Mouse (Mus musculus): Measurements from ENCODE around the gene Mmp20. TPM values are rescaled to one million over a fixed set of nuclear protein-coding genes. Genes with fewer than 3 reads are reported as not detected.

The Mmp20 gene
- total RNA-seq, 2 experiments from 2014 or later, result not detected

- no peak for ATAC-seq (replicated peaks; ENCODE audit: low FRiP score, poor library complexity, severe bottlenecking)
These were observed 58.0 kb downstream of the Mmp20 start for GRCm38 (mm10) chr9:7686024-7686423.

DNA sequence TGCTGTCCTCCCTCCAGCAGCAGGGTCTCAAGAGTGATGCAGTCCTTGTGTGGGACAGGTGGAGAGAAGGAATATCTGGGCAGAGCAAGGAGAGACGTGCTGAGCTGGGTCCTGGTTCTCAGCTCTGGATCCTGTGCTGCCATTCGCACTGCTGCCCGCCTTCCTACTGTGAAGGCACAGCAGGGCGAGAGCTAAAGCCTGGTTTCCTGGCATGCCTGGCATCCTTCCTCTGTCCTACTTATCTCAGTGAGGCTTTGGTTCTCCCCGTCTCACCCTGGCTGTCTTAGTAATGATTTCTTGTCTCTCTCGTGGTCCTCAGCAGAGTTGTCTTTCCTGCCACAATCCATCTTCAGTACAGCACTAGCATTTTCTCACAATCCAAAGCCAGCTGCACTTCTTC, 61.8 kb downstream of the Mmp20 start:
- ATAC-seq (replicated peaks; ENCODE audit: low FRiP score, poor library complexity, severe bottlenecking), result no peak

- no peak for ATAC-seq (replicated peaks; ENCODE audit: low FRiP score, poor library complexity, severe bottlenecking)
These were observed 63.8 kb downstream of the Mmp20 start, which contains the start of gene Mmp7 for GRCm38 (mm10) chr9:7691790-7692189. TSS of gene Mmp7 (plus strand) at chr9:7692090.

- no peak for ATAC-seq (replicated peaks; ENCODE audit: low FRiP score, poor library complexity, severe bottlenecking)
These were observed 65.9 kb downstream of the Mmp20 start for GRCm38 (mm10) chr9:7693961-7694360.

GRCm38 (mm10) chr9:7695646-7696045, 67.6 kb downstream of the Mmp20 start:
- ATAC-seq (replicated peaks; ENCODE audit: low FRiP score, poor library complexity, severe bottlenecking), result no peak

DNA sequence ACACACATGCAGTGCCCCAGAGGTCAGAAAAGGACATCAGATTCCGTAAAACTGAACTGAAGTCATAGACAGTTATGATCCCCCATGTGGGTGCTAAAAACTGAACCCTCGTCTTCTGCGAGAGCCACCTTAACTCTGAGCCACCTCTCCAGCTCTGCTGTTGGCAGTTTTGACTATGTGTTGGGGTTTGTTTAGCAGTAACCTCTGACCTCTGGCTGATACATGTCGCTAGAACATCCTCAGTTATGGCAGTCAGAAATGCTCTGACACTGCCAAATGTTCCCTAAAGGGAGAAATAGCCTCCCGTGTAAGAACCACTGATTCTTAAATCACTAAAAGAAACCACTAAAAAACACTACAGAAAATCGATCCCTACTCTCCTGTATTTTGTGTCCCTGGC, 80.7 kb downstream of the Mmp20 start:
- no peak for ATAC-seq (replicated peaks; ENCODE audit: low FRiP score, poor library complexity, severe bottlenecking)

DNA sequence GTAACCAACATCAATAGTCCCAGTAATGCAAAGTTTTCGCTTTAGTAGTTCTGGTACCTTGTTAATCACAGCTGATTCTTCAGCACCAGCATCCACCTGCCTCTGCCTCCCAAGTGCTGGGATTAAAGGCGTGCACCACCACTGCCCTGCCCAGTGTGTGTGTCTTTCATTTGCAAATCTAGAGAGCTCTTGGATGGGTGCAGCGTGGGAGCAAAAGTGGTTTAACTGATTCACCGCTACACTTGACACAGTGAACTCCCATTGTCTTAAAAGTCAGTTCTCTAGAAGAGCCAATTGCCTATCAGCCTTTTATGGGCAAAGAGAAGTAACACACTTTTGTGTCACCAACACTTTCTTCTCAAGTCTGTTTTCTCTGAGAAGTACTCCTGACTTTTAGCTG, 83.2 kb downstream of the Mmp20 start:
- ATAC-seq (replicated peaks; ENCODE audit: low FRiP score, poor library complexity, severe bottlenecking), result no peak

DNA sequence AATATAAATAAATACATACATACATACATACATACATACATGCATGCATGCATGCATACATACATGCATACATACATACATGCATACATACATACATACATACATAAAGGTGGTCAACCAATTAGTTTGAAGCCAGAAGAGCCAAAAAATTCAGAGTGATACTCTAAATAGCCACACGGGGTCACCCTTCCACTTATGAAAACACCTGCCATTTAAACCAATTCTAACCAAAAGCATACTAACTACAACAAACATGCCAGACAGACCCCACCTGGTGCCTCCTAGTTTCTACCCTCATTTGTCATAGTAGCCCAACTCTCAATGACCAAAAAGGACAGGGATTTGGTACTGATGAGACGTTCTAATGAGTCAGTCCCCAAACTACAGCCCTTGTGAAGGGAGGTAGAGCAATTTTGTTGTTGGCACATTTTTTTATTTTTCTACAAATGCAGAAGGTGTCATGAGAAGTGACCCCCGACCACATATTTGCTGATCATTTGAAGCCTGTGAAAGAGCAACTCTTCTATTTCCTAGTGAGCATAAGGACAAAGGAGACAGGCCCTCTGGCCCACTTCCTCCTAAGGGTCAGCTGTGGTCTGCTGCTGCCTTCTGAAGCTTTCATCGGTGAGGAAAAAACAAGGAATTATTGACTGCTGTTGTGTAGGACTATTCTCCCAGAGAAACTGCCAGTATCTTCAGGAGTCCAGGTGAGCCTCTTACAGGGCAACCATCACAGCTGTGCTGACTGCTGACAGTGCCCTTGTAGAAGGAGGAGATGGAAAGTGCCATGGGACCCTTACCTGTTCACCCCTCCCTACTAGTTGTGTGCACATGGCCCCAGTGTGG, 86.3 kb downstream of the Mmp20 start:
- ATAC-seq (replicated peaks; ENCODE audit: low FRiP score, poor library complexity, severe bottlenecking), result 0 out of 2 replicates have a peak, but pooled peaks have one; percentile 55

- no peak for ATAC-seq (replicated peaks; ENCODE audit: low FRiP score, poor library complexity, severe bottlenecking)
These were observed 86.8 kb downstream of the Mmp20 start for GRCm38 (mm10) chr9:7714908-7715175.

GRCm38 (mm10) chr9:7721543-7721942, 93.5 kb downstream of the Mmp20 start:
- no peak for ATAC-seq (replicated peaks; ENCODE audit: low FRiP score, poor library complexity, severe bottlenecking)

Other genes starting within 250 kb of the Mmp20 start
- not detected in 2 replicates for gene Mmp1b, start 240.2 kb upstream of the Mmp20 start, total RNA-seq (2015; ENCODE audit: low replicate concordance)
- gene Mmp1b, start 240.2 kb upstream of the Mmp20 start, total RNA-seq (2017; ENCODE audit: low replicate concordance), result not detected in 2 replicates
- gene Mmp3, start 182.4 kb upstream of the Mmp20 start, total RNA-seq (2015; ENCODE audit: low replicate concordance), result not detected in 2 replicates
- not detected in 2 replicates for gene Mmp3, start 182.4 kb upstream of the Mmp20 start, total RNA-seq (2017; ENCODE audit: low replicate concordance)
- gene Mmp10, start 125.9 kb upstream of the Mmp20 start, total RNA-seq (2015; ENCODE audit: low replicate concordance), result not detected in 2 replicates
- gene Mmp10, start 125.9 kb upstream of the Mmp20 start, total RNA-seq (2017; ENCODE audit: low replicate concordance), result not detected in 2 replicates
- 86.5 and 105 TPM in 2 replicates for gene Mmp8, start 69.8 kb upstream of the Mmp20 start, total RNA-seq (2015; ENCODE audit: low replicate concordance)
- gene Mmp8, start 69.8 kb upstream of the Mmp20 start, total RNA-seq (2017; ENCODE audit: low replicate concordance), result 75.7 and 88.3 TPM in 2 replicates
- gene Mmp27, start 56.8 kb upstream of the Mmp20 start, total RNA-seq (2015; ENCODE audit: low replicate concordance), result 1.9 TPM in 1 of 2 replicates, not detected in the other
- gene Mmp27, start 56.8 kb upstream of the Mmp20 start, total RNA-seq (2017; ENCODE audit: low replicate concordance), result 0.84 and 1.4 TPM in 2 replicates
- gene Mmp7, start 63.9 kb downstream of the Mmp20 start, total RNA-seq (2015; ENCODE audit: low replicate concordance), result not detected in 2 replicates
- gene Mmp7, start 63.9 kb downstream of the Mmp20 start, total RNA-seq (2017; ENCODE audit: low replicate concordance), result not detected in 2 replicates
- gene Tmem123, start 135.8 kb downstream of the Mmp20 start, total RNA-seq (2015; ENCODE audit: low replicate concordance), result 28.1 and 44.5 TPM in 2 replicates
- 19.9 and 34.9 TPM in 2 replicates for gene Tmem123, start 135.8 kb downstream of the Mmp20 start, total RNA-seq (2017; ENCODE audit: low replicate concordance)
- gene Birc2, start 208.8 kb downstream of the Mmp20 start, total RNA-seq (2015; ENCODE audit: low replicate concordance), result 29.4 and 33.2 TPM in 2 replicates
- 35.0 and 37.4 TPM in 2 replicates for gene Birc2, start 208.8 kb downstream of the Mmp20 start, total RNA-seq (2017; ENCODE audit: low replicate concordance)
- 16.9 and 25.9 TPM in 2 replicates for gene Birc3, start 245.0 kb downstream of the Mmp20 start, total RNA-seq (2015; ENCODE audit: low replicate concordance)
- gene Birc3, start 245.0 kb downstream of the Mmp20 start, total RNA-seq (2017; ENCODE audit: low replicate concordance), result 9.3 and 10.6 TPM in 2 replicates

Data from erythroblast, adult 5-6 weeks (primary cell).